Mouse (Mus musculus) hematopoietic stem cell, adult 5-6 weeks (primary cell): ENCODE data around the gene Tmem163. TPM values are rescaled to one million over a fixed set of nuclear protein-coding genes. Genes with fewer than 3 reads are reported as not detected.

Experiments
- total RNA-seq: library from RNA; stranded (forward); fragments of 172-1452, 232-1000 nt; gene quantifications from 2 replicates; pipeline ENCODE4 v1.2.3, GENCODE M21; 2017

Tmem163 gene
- total RNA-seq, 1 experiment from 2014 or later: not detected

Other genes starting within 250 kb of the Tmem163 start
- 3.8 TPM in 1 of 2 replicates, not detected in the other for gene Acmsd, start 49.9 kb upstream of the Tmem163 start, total RNA-seq
- gene Ccnt2, start 94.6 kb upstream of the Tmem163 start, total RNA-seq: 53.3 and 56.6 TPM in 2 replicates
- gene Map3k19, start 175.5 kb upstream of the Tmem163 start, total RNA-seq: 0.69 and 2.4 TPM in 2 replicates
- 62.9 and 74.7 TPM in 2 replicates for gene Rab3gap1, start 189.2 kb upstream of the Tmem163 start, total RNA-seq